Mouse (Mus musculus): ENCODE data around the gene Gclc. TPM values are rescaled to one million over a fixed set of nuclear protein-coding genes. Genes with fewer than 3 reads are reported as not detected.

Gclc gene
- 24.9 and 28.6 TPM in 2 replicates for polyA plus RNA-seq (2015; fragmentation: Nextera tagmentation; extraction: Ambion mirVana)

DNA sequence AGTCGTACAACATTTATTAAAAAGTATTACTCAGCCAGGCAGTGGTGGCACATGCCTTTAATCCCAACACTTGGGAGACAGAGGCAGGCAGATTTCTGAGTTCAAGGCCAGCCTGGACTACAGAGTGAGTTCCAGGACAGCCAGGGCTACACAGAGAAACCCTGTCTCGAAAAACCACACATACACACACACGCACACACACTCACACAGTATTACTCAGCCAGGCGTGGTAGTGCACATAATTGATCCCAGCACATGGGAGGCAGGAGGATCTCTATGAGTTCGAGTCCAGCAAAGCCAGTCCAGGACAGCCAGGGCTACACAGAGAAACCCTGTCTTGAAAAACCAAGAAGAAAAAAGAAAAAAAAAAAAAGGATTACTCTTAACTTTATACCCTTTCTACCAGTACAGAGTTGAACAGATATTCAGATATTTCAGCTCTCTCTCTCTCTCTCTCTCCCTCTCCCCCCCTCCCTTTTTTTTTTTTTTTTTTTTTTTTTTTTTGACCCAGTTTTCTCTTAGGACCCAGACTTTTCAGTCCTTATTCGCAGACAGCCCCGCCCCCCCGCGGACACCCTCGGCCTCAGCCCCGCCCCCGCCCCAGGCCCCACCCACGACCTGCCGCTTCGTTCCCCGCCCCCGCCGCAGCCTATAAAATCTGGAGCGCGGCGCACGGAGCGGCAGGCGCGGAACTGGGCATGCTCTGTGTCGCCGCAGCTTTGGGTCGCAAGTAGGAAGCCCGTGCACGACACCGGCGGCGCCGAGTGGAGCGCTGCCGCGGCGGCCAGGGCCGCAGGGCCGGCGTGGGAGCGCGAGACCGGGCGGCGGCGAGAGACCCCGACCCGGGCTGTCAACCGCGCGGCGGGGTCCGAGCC is at the start of gene Gclc:
TSS of gene Gclc (plus strand) at position 683 of the 875 bp plus-strand sequence.
- Histone ChIP-seq H3K4me1 (replicated peaks) (peaks cover 52% of the 10 kb centered on the region), H3K27me3 (peaks cover 5% of the 10 kb centered on the region; the same call in 1 of the 2 replicates), H3K36me3 (replicated peaks) (peaks cover 19% of the 10 kb centered on the region), H3K4me3 (replicated peaks) (peak within 1 kb of the TSS; percentile 96), H3K4me2 (peak within 1 kb of the TSS; percentile 79), H3K27ac (replicated peaks) (peak within 1 kb of the TSS; percentile 91), H3K9ac (peak within 1 kb of the TSS; percentile 95), H3K9me3 (replicated peaks) (no peaks in the 10 kb centered on the region)
- WGBS (ENCODE audit: insufficient replicate concordance), result 6% methylated on average over 54 of the region's 54 CpGs
- ATAC-seq (ENCODE audit: insufficient read depth), result peak; percentile 64

DNA sequence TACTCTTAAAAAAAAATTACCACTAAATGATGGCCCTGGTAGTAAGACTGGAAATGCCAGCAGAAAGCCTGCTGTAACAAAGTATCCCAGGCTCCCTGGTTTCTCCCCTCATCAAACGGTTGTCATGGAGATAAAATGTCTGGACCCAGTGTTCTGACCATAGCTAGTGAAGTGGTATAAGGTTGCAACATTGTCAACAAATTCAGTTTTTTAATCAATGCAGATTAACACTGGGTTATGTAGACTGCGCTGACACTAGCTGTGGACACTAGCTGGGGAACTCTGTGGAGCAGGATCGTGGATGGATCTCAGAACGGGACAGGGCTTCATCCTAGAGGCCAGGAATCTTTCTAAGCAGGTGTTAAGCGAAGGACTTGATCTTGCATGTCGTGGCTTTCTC is 47.8 kb upstream of the Gclc start:
- Histone ChIP-seq H3K4me3 (replicated peaks) (no peak overlapping the region), H3K9ac (no peak overlapping the region), H3K27ac (replicated peaks) (no peak overlapping the region), H3K27me3 (no peaks in the 10 kb centered on the region), H3K36me3 (replicated peaks) (no peaks in the 10 kb centered on the region), H3K9me3 (replicated peaks) (no peaks in the 10 kb centered on the region), H3K4me1 (replicated peaks) (no peaks in the 10 kb centered on the region), H3K4me2 (no peak overlapping the region)
- WGBS (ENCODE audit: insufficient replicate concordance), result 56% methylated on average over 6 of the region's 6 CpGs
- ATAC-seq (ENCODE audit: insufficient read depth), result no peak

DNA sequence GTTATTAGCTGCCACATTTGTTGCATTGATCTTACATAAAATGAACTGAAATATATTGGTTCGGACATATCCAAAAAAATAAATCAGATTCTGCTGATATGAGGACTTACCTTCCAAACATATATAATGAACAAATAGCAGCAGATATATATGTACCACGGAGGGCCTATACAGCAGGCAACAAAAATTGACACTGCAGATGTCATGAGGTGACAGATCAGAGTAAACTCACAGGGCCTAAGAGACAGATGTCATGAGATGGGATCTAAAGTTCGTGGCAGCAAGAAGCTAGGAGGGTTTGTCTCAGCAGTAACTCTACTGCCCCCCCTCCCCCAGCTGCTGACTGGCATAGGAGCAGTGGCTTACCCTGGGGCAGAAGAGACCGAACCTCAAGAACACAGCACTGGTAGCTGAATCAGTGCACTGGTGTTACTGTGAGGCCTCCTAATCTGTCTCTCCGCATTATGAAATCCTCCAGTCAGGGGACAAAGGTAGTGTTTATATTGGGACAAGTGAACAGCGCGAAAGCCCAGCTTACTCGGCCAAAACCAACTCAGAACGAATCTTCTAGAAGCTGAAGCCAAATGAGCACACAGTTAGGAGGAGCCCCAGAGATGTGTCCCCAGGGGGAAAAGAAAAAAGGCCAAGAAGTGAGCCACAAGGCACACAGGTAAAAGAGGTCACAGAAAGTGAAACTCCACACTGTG is 46.7 kb upstream of the Gclc start:
- Histone ChIP-seq H3K4me3 (replicated peaks) (no peak overlapping the region), H3K27me3 (no peaks in the 10 kb centered on the region), H3K36me3 (replicated peaks) (no peaks in the 10 kb centered on the region), H3K4me1 (replicated peaks) (no peaks in the 10 kb centered on the region), H3K27ac (replicated peaks) (peak overlapping the region; percentile 38; the same call in 1 of the 2 replicates), H3K4me2 (no peak overlapping the region), H3K9me3 (replicated peaks) (no peaks in the 10 kb centered on the region), H3K9ac (no peak overlapping the region)
- WGBS (ENCODE audit: insufficient replicate concordance), result 60% methylated on average over 9 of the region's 9 CpGs
- peak; percentile 58 for ATAC-seq (ENCODE audit: insufficient read depth)

DNA sequence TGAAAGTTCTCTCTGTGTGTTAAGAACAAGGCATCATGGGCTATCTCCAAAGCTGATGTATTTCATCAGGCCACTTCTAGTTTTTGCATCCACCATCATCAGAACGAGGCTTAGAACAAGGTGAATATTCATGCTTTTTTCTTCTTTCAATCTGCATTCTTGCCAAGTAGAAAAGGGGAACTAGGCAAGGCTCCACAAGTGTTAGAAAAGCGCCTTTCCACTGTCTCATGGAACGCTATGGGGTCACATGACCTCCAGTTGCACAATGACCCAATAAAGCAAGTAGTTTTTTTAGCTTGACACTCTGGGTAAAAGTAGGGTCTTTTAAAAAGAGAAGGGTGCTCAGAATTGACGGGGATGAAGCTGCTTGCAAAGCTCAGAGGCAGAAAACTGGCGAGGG is 45.4 kb upstream of the Gclc start:
- Histone ChIP-seq H3K27ac (replicated peaks) (no peak overlapping the region), H3K9ac (no peak overlapping the region), H3K4me3 (replicated peaks) (no peak overlapping the region), H3K27me3 (no peaks in the 10 kb centered on the region), H3K4me2 (no peak overlapping the region), H3K9me3 (replicated peaks) (no peaks in the 10 kb centered on the region), H3K4me1 (replicated peaks) (no peaks in the 10 kb centered on the region), H3K36me3 (replicated peaks) (no peaks in the 10 kb centered on the region)
- no peak for ATAC-seq (ENCODE audit: insufficient read depth)
- WGBS (ENCODE audit: insufficient replicate concordance), result 26% methylated on average over 5 of the region's 5 CpGs

DNA sequence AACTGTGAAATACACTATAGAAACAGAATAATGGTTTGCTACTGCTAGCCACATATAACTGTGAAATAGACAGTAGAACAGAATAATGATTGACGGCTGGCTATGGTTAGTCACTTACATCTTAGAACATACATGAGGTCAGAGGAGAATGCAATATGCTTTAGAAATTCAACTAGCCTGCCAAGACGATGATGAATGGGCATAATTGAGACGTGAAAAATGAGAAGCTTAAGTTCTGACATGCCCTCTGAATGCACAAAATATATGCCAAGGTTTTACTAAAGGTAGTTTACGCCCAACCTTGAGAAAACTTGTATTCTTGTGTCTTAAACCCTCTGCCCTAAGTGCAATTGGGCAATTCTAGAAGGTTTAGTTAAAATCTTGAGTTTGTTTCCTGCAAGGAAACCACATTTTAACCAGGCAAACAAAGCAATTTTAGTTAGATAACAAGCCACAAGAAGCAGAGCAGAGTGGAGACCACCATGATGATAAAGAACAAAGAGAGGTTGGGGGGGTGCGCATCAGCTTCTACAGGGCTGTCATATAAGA is 43.2 kb upstream of the Gclc start:
- H3K9ac ChIP-seq, result no peak overlapping the region
- no peak overlapping the region for H3K4me2 ChIP-seq
- no peaks in the 10 kb centered on the region for H3K4me1 ChIP-seq (replicated peaks)
- no peak overlapping the region for H3K27ac ChIP-seq (replicated peaks)
- ATAC-seq (ENCODE audit: insufficient read depth), result no peak
- no peaks in the 10 kb centered on the region for H3K36me3 ChIP-seq (replicated peaks)
- H3K9me3 ChIP-seq (replicated peaks), result no peaks in the 10 kb centered on the region
- H3K4me3 ChIP-seq (replicated peaks), result no peak overlapping the region
- WGBS (ENCODE audit: insufficient replicate concordance), result 21% methylated on average over 5 of the region's 5 CpGs
- H3K27me3 ChIP-seq, result no peaks in the 10 kb centered on the region

DNA sequence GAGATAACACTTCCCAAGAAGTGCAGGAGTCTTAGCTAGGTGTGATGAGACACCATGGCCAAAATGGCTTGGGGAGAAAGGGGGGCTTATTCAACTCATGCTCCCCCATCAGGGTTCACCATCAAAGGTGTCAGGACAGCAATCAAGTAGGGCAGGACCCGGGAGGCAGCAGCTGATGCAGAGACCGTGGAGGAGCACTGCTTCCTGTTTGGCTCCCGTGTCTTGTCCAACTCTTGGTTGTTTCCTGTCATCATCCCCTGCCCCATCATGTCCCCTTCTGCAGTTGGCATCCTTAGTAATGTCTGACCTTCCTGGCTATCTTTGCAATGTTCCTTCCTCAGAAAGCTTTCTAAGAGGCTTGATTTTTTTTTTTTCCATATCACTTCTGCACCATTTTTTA is 41.5 kb upstream of the Gclc start:
- whole genome bisulfite sequencing (ENCODE audit: insufficient replicate concordance), result 16% methylated on average over 3 of the region's 3 CpGs
- Histone ChIP-seq H3K27me3 (no peaks in the 10 kb centered on the region), H3K4me3 (replicated peaks) (no peak overlapping the region), H3K9me3 (replicated peaks) (no peaks in the 10 kb centered on the region), H3K36me3 (replicated peaks) (no peaks in the 10 kb centered on the region), H3K27ac (replicated peaks) (no peak overlapping the region), H3K4me2 (no peak overlapping the region), H3K9ac (no peak overlapping the region), H3K4me1 (replicated peaks) (no peaks in the 10 kb centered on the region)
- no peak for ATAC-seq (ENCODE audit: insufficient read depth)

DNA sequence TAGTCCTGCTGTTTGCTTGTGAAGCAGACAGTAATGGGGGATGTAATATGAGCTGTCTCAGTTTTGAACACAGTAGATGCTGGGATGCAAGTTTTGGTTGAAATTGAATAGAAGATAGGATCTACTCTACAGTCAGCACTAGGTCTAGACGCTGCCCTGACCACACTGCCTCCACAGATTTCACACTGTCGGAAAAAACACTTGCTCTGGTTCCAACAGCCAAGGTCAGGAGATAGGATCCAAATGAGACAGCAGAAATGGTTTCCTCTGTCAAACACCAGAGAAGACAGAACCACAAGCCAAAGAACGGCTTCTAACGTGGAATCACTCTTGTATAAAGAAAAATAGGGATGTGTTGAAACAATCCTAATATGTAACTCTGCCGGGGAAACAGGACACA is 41.0 kb upstream of the Gclc start:
- no peak overlapping the region for H3K27ac ChIP-seq (replicated peaks)
- H3K9ac ChIP-seq, result no peak overlapping the region
- H3K36me3 ChIP-seq (replicated peaks), result no peaks in the 10 kb centered on the region
- H3K4me3 ChIP-seq (replicated peaks), result no peak overlapping the region
- no peak for ATAC-seq (ENCODE audit: insufficient read depth)
- no peaks in the 10 kb centered on the region for H3K9me3 ChIP-seq (replicated peaks)
- H3K27me3 ChIP-seq, result no peaks in the 10 kb centered on the region
- peaks cover 2% of the 10 kb centered on the region; the same call in 1 of the 2 replicates for H3K4me1 ChIP-seq (replicated peaks)
- H3K4me2 ChIP-seq, result no peak overlapping the region
- WGBS (ENCODE audit: insufficient replicate concordance), result 21% methylated on average over 5 of the region's 5 CpGs

DNA sequence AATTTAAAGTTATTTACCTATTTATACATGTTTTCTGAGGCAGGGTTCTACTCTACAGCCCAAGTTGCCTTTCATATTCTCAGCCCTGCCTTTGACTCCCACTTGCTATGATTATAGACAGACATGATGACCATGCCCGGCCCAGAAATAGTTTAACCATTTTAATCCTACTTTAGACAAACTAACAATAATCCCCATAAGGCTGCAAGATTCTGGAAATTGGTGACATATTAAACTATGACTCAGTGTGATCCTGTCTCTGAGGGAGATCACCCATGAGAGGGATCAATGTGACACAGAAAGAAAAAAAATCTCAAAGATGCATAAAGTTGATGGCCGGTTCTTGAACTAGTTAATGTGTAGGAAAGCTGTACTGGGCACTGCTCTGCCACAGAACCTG is 39.1 kb upstream of the Gclc start:
- WGBS (ENCODE audit: insufficient replicate concordance), result 68% methylated on average over 2 of the region's 2 CpGs
- no peaks in the 10 kb centered on the region for H3K27me3 ChIP-seq
- no peak overlapping the region for H3K9ac ChIP-seq
- H3K36me3 ChIP-seq (replicated peaks), result no peaks in the 10 kb centered on the region
- H3K27ac ChIP-seq (replicated peaks), result no peak overlapping the region
- H3K4me1 ChIP-seq (replicated peaks), result peaks cover 7% of the 10 kb centered on the region
- no peak overlapping the region for H3K4me3 ChIP-seq (replicated peaks)
- no peak overlapping the region for H3K4me2 ChIP-seq
- no peaks in the 10 kb centered on the region for H3K9me3 ChIP-seq (replicated peaks)
- no peak for ATAC-seq (ENCODE audit: insufficient read depth)

DNA sequence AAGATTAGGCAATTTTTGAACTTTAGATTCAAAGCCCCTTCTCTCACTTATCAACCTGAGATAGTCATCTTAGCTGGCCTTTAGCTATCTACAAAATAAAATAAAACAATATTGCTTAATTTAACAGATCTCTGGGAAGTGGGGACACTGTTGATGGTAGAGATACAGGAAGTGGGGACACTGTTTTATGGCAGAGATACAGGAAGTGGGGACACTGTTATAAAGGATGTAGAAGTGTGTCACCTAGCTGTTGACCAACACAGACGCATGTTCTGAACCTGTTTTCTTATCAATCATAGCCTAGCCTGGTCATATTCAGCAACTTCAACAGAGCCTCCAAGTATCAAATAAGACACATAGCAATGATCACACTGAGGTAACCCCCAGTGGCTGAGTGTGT is 38.3 kb upstream of the Gclc start:
- no peak overlapping the region for H3K27ac ChIP-seq (replicated peaks)
- no peaks in the 10 kb centered on the region for H3K9me3 ChIP-seq (replicated peaks)
- no peak overlapping the region for H3K4me2 ChIP-seq
- H3K36me3 ChIP-seq (replicated peaks), result no peaks in the 10 kb centered on the region
- H3K9ac ChIP-seq, result no peak overlapping the region
- no peak for ATAC-seq (ENCODE audit: insufficient read depth)
- H3K4me1 ChIP-seq (replicated peaks), result peaks cover 7% of the 10 kb centered on the region
- no peak overlapping the region for H3K4me3 ChIP-seq (replicated peaks)
- WGBS (ENCODE audit: insufficient replicate concordance), result 26% methylated on average over 1 of the region's 1 CpGs
- H3K27me3 ChIP-seq, result no peaks in the 10 kb centered on the region

DNA sequence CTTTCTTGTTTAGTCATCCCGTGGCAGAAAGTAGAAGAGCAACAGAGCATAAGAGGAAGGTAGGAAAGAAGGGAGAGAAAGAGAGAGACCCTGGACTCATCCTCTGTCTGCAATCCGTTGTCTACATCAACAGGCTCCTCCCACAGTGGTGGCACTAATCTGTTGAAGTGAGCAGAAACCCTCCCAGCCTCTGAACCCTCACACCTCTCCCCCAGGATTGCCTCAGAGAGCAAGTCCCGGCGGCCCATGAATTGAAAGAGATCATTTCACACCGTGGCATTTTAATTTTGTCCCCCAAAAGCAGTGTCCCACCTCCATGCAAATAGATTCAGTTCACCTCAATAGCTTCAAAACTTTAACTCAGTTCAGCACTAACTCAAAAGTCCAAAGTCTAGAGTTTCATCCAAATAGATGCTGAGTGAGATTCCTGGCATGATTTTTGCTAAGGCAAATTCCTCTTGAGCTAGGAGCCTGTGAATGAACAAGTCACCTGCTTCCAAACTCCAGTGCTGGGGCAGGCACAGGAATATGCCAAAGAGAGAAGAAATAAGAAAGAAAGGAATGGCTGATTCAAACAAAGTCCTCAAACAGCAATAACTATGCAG is 36.4 kb upstream of the Gclc start:
- Histone ChIP-seq H3K4me1 (replicated peaks) (peaks cover 7% of the 10 kb centered on the region), H3K36me3 (replicated peaks) (no peaks in the 10 kb centered on the region), H3K27me3 (no peaks in the 10 kb centered on the region), H3K4me2 (no peak overlapping the region), H3K9ac (no peak overlapping the region), H3K27ac (replicated peaks) (no peak overlapping the region), H3K4me3 (replicated peaks) (no peak overlapping the region), H3K9me3 (replicated peaks) (no peaks in the 10 kb centered on the region)
- whole genome bisulfite sequencing (ENCODE audit: insufficient replicate concordance), result 33% methylated on average over 5 of the region's 5 CpGs
- ATAC-seq (ENCODE audit: insufficient read depth), result no peak

Data from liver, embryonic 15.5 days (tissue).